Mouse (Mus musculus) small intestine, adult 2 months (tissue): ENCODE results near the gene Gm266.

Experiments
- CTCF ChIP-seq: fragments of 200-500 bp; IDR thresholded peaks from 2 replicates; pipeline ENCODE4 v1.5.1; 2012; ENCODE audit warnings: low read depth, mild to moderate bottlenecking, control low read depth, inconsistent platforms, low read length, moderate library complexity, mixed read lengths; ENCODE audit not compliant: insufficient replicate concordance, insufficient read length; ENCODE audit errors: extremely low read depth
- POLR2A ChIP-seq: fragments of 200-500 bp; IDR thresholded peaks from 2 replicates; pipeline ENCODE4 v1.6.1; 2012; ENCODE audit warnings: low read depth, mild to moderate bottlenecking, control low read depth, inconsistent platforms, low read length, moderate library complexity

GRCm38 (mm10) chr12:111447898-111448760 is 37.5 kb downstream of the Gm266 start:
- no peak for TF ChIP-seq POLR2A
- no peak for TF ChIP-seq CTCF
